Mouse (Mus musculus) brain, embryonic 14.5 days (tissue): ENCODE data around the gene Stard7. TPM values are rescaled to one million over a fixed set of nuclear protein-coding genes. Genes with fewer than 3 reads are reported as not detected.
"Not testable (repeated sequence)": the region's sequence is repeated elsewhere in the genome, so short reads cannot be mapped to it uniquely, and the experiment has no call there.

Experiments used
- DNase-seq: peaks from one replicate; pipeline ENCODE4 v3.0.0-alpha.2; 2011; ENCODE audit warnings: low read depth
- CTCF ChIP-seq: fragments of 200-500 bp; IDR thresholded peaks from 2 replicates; pipeline ENCODE4 v1.5.1; 2012; ENCODE audit warnings: inconsistent platforms, mild to moderate bottlenecking, moderate library complexity, borderline replicate concordance; ENCODE audit not compliant: insufficient read depth, insufficient read length; ENCODE audit errors: extremely low read depth
- POLR2A ChIP-seq: fragments of 200-500 bp; IDR thresholded peaks from 2 replicates; pipeline ENCODE4 v1.6.1; 2012; ENCODE audit warnings: mild to moderate bottlenecking, inconsistent platforms, borderline replicate concordance; ENCODE audit not compliant: poor library complexity, insufficient read depth, insufficient read length, severe bottlenecking; ENCODE audit errors: extremely low read depth
- polyA plus RNA-seq: library from polyadenylated mRNA; depleted of rRNA; stranded (reverse); fragments of >200 nt; gene quantifications from 2 replicates; pipeline ENCODE4 v1.2.3, GENCODE M21; 2012

Gene Stard7
- polyA plus RNA-seq, 1 experiment, result 91.9 TPM

DNA sequence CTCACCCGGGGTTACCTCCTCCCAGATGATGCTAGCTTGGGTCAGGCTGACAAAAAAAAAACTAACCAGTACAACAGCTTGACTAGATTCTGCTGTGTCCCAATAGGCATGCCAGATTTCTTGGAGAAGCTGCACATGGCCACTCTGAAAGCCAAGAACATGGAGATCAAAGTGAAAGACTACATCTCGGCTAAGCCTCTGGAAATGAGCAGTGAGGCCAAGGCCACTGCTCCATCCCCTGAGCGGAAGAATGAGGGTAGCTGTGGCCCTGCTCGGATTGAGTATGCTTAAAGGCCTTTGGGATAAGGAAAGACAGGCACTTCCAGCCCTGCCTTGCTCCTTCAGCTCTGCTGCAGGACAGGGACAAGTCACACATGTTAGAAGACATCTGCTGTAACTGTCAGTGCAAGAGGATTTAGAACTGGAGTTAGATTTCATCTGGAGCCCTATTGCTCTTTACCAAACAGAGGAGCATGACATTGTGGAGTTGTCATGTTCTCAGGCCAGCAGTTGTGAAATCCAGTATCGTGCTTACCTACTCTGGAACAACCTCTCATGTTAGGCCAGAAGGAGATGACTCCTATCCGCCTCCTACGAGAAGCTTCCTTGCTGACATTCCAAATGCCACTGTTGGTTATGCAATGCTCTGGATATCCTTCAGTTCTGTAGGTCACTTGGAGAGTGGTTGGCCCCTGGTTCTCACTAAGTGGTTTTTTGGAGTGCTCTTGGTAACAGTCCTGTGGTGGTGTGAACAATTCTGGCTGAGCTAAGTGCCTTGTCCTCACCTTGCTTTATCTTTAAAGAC is 27.2 kb downstream of the Stard7 start:
- no peak for DNase-seq
- TF ChIP-seq CTCF (no peak), POLR2A (no peak)

DNA sequence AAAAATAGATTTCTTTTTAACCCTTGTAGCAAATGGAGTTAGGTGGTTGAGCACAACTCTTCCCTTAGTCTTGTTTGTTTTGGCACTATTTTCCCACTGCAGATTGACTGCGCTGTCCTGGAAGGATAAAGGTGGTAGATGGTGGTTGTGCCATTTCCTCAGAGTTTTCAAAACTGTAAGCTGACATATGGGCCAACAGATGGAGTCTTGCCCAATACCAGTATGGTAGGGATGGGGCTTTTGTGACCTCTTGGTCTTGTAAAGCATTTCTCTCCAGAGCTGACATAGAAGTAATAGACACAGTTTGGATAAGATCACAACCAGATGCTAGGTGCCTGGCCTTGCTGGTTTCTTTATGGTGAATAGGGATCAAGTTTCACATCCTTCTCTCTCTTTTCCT is 28.0 kb downstream of the Stard7 start:
- DNase-seq, result no peak
- TF ChIP-seq POLR2A (no peak), CTCF (no peak)

DNA sequence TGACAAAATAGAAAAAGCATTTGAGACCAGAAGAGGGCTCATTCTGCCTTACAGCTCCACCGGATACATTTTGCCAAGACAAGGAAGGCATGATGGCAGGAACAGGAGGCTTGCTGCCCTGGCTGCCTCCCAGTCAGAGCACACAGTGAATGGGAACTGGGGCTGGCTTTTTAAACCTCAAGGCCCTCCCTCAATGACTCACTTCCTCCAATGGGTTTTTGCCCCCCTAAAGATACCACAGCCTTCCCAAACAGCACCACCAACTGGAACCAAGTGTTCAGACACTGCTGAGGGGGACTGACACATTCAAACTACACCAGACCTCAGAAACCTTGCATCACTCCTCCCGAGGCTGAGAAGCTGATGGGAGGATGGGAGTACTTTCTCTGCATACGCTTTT is 30.7 kb downstream of the Stard7 start:
- no peak for DNase-seq
- TF ChIP-seq POLR2A, result no peak
- TF ChIP-seq CTCF, result no peak

DNA sequence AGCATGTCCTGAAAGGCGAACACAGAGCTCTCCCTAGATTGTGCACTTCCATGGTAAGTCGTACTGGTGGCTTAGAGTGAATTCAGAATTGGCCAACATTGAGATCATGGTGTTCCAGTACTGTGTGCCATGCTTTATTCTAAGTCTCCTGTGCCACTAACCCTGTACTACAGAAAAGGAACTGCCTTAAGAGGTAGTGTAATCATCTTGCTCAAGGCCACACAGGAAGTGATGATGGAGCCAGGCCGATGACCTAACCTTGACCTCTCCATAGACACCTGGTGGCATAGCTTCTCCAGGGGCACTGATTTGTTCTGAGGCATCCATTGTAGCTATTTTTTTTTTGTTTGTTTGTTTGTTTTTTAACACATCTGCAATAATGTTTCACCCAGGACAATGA is 31.9 kb downstream of the Stard7 start:
- TF ChIP-seq CTCF, result no peak
- TF ChIP-seq POLR2A, result no peak
- DNase-seq, result no peak

DNA sequence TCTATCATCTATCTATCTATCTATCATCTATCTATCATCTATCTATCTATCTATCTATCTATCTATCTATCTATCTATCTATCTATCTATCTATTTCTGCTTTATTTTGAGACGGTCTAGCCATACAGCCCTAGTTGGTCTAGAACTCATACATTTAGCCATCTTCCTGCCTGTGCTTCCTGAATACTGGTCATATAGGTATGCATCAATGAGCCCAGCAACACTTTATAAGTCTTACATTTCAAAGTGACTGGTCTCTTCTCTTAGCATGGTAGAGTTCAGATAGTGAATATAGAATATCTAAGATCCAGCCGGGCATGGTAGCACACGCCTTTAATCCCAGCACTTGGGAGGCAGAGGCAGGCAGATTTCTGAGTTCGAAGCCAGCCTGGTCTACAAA is 34.2 kb downstream of the Stard7 start:
- DNase-seq, result not testable (repeated sequence)

DNA sequence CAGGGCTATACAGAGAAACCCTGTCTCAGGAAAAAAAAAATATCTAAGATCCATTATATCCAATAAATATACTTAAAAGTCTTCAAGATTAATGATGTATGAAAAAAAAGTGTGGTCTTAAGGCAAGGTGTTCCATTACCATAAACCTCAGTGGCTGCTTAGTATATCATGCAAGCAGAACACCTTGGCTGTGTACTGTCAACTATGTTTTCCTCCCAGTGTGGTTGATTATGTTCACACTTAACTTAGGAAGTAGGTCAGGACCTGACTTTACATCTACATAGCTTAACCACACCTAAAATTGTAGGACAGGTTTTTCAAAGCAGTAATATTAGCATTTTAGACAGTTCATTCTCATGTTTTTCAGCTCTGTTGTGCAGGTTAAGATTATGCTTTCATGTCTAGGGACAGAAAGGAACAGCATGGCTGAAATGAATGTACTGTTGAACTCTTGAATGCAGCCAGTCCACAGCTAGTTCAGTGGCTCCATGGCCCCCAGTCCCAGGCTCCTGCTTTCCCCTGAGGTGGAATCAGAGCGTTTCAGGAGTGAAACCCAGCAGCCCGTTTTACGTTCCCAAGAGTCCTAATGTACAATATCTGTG is 34.7 kb downstream of the Stard7 start:
- TF ChIP-seq CTCF, result no peak
- no peak for TF ChIP-seq POLR2A
- no peak for DNase-seq

DNA sequence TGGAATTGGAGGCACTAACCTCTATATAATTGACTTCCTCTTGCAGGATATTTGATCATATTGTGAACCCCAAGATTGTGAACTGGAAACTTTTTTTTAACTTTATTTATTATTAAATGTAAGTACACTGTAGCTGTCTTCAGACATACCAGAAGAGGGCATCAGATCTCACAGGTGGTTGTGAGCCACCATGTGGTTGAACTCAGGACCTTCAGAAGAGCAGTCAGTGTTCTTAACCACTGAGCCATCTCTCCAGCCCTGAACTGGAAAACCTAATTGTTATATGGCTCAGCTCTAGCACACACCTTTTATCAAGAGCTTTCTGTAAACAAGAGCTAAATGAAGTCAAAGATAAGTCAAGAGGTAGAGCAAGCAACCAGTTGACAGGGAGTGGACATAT is 36.1 kb downstream of the Stard7 start:
- DNase-seq, result no peak
- no peak for TF ChIP-seq POLR2A
- no peak for TF ChIP-seq CTCF

DNA sequence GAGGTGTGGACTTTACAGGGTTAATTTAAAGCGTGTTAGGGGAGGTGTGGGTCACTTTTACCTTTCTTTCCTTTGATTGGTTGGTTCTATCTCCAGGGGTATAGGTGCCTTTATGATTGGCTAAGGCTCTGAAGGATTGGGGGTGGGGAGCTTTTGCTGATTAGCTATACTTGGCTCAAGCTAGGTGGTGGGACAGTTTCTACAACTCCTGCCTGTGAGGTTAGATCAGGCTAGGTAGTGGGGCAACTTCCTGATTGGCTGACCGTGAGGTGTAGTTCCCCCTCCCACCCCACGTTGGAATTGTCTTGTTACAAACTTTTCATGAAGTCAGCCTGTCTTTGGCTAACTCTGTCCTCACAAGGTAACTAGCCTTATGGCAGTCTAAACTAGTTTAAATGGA is 37.2 kb downstream of the Stard7 start:
- no peak for DNase-seq
- TF ChIP-seq CTCF (no peak), POLR2A (no peak)

DNA sequence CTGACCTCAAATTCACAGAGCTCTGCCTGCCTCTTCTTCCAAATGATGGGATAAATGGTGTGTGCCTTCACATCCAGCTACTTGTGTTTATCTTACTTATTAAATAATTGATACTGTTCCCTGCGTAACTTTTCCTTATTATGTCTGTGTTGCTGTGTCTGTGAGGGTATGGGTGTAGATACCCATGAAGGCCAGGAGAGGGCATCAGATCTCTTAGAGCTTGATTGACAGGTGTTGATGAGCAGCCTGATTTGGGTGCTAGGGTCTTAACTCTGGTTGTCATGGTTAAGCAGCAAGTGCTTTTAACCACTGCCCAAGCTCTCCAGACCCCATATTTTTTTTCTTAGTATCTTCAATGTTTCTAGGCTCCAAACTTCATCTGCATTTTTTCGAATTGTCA is 38.6 kb downstream of the Stard7 start:
- no peak for DNase-seq
- TF ChIP-seq POLR2A (no peak), CTCF (peak; percentile 29; the same call in 1 of the 2 replicates)

DNA sequence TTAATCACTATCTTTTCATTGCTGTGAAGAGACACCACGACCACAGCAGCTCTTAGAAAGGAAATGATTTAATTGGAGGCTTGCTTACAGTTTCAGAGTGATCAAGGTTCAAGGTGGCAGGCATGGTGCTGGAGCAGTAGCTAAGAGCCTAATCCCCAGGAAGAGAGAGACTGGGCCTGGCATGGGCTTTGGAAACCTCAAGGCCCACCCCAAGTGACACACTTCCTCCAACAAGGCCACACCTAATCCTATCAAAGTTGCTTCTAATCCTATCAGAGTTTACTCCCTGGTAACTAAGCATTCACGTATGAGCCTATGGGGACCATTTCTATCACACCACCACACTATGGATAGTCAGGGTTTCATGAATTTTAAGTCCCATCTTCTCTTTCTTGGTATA is 40.2 kb downstream of the Stard7 start:
- DNase-seq, result no peak
- TF ChIP-seq POLR2A (no peak), CTCF (no peak)

DNA sequence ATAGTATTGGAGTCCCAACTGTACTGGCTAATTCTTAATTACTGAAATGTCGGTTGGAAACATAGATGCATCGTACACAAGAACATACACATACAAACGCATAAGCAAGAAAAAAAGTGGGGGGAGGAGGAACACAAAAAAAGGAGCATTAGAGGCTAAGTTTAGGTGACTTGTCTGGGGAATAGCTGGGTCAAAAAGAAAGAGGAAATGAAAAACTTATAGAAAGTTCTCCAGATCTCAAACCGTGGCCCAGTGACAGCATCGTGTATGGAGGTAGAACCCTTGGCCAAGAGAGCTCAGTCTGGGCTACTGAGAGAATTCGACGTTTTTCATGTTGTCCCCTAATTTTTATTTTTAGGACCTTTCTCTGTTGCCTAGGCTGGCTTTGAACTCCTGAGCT is 40.7 kb downstream of the Stard7 start:
- DNase-seq, result no peak
- TF ChIP-seq POLR2A (no peak), CTCF (no peak)

DNA sequence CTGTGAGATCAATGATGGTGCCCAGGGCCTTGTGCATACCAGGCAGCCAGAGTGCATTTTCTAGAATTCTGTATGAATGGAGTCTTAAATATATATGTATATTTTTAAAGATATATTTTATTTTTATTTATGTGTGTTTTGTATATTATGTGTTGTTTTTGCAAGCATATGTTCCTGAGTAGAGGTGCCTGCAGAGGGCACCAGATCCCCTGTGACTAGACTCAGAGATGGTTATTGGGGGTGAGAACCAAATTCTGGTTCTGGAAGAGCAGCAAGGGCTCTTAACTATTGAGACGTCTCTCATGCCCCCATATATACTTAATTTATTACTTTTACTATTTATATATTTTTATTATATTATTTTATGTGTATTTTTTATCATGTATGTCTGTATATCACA is 41.2 kb downstream of the Stard7 start:
- no peak for TF ChIP-seq CTCF
- no peak for DNase-seq

DNA sequence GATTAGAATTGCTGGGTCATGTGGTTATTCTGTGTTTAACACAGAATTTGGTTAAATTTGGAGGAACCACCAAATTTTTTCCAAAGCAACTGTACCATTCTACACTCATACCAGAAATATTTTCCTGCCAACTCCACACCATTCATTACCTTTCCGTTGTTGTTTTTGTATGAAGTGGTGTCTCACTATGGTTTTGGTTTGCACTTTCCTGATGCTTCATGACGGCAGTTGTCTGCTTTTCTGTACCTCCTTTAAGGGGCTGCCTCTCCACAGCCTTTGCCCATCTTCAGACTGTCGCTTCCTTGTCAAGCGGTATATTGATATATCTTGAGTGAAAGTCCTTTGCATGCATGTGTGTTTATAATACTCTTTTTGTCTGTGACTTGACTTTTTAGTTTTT is 42.8 kb downstream of the Stard7 start:
- TF ChIP-seq CTCF (no peak), POLR2A (no peak)
- no peak for DNase-seq

DNA sequence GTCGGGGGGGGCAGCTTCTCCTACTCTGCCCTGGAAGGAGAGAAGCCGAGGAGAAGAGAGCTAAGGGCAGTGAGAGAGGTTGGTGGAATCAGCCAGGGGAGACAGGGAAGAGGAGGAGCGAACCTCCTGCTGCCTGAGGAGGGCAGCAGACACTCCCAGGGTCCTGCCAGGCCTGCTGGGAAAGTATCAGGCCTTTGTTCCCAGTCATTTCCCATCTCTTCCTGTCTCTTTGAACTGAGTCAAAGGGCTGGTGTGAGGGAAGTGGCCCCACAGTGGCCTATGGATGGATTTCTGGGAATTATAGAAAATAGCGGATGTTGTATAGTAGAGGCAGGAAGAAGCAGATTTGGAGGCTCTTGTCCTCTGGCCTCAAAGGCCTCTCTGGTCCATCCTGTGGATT is 43.9 kb downstream of the Stard7 start:
- DNase-seq, result no peak
- TF ChIP-seq CTCF (no peak), POLR2A (no peak)
